12 mouse cellular contexts compared by ENCODE assay signal in the genomic region with DNA sequence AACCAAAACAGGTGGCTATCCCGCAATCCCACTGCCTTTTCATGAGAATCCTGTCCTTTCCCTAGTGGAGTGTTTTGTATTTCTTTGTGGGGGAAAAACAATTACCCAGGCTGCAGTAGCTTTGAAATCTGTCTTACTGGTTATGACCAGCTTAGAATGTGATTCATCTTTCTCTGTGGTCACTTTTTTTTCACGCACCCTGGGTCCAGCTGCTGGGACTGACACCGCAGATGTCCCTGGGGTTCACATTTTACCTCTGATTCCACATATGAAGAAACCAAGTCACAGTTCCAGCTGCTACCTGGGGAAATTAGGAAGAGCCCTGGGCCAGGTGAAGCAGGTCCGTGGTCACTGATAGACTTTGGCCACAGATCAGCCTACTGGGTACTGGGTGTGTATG.
A peak's percentile ranks its signal among the peaks of the same experiment; 100 is the strongest.
DNase-seq lines count a peak whose midpoint lies in the region; ATAC-seq and TF ChIP-seq lines count a peak whose summit lies in the region.
"Had no signal": no experiment of that assay in that cellular context is flagged by ENCODE, and none has a peak within 500 bp of the region (broad histone marks: within the 10 kb centered on the region; RNA-seq: fewer than 3 reads in every experiment).

No protein-coding gene starts in this region.

- no peak for ATAC-seq in embryonic facial prominence, embryonic 13.5 days (ENCODE audit: insufficient number of reproducible peaks, insufficient read depth, low FRiP score, low TSS enrichment, low read depth)
- no peak for ATAC-seq in hindbrain, embryonic 13.5 days (ENCODE audit: low FRiP score)
- no peak for ATAC-seq in midbrain, embryonic 15.5 days (replicated peaks)
- ATAC-seq in erythroblast, adult 5-6 weeks (replicated peaks; ENCODE audit: low FRiP score, poor library complexity, severe bottlenecking): no peak
- ATAC-seq: intestine, postnatal 0 days had no signal

- DNase-seq in frontal cortex, postnatal 14 days (ENCODE audit: low spot score in 2 of 2): no peak
- DNase-seq in cerebellum, adult 11-12 months: no peak
- DNase-seq: cerebellum, adult 9-10 months; left cerebral cortex, postnatal 4 days; lung, adult 18-20 months; thymus, adult 2 months had no signal

- peaks cover 70% of the 10 kb centered on the region for H3K4me1 ChIP-seq in E14TG2a.4 (replicated peaks; ENCODE audit: low read depth, low read length)
- peaks cover 39% of the 10 kb centered on the region for H3K4me1 ChIP-seq in embryonic facial prominence, embryonic 13.5 days
- peaks cover 37% of the 10 kb centered on the region for H3K4me1 ChIP-seq in hindbrain, embryonic 13.5 days (replicated peaks)
- H3K4me1 ChIP-seq in midbrain, embryonic 15.5 days: peaks cover 30% of the 10 kb centered on the region

- no peaks in the 10 kb centered on the region for H3K9me3 ChIP-seq in E14TG2a.4 (ENCODE audit: low read length)
- H3K9me3 ChIP-seq in embryonic facial prominence, embryonic 13.5 days: no peaks in the 10 kb centered on the region
- no peaks in the 10 kb centered on the region for H3K9me3 ChIP-seq in hindbrain, embryonic 13.5 days
- no peaks in the 10 kb centered on the region for H3K9me3 ChIP-seq in midbrain, embryonic 15.5 days

- H3K27me3 ChIP-seq in E14TG2a.4 (ENCODE audit: insufficient read depth, low read length): peaks cover 37% of the 10 kb centered on the region
- H3K27me3 ChIP-seq in embryonic facial prominence, embryonic 13.5 days: peaks cover 17% of the 10 kb centered on the region
- 0 out of 2 replicates have a peak, but pooled peaks cover 2% of the 10 kb centered on the region for H3K27me3 ChIP-seq in hindbrain, embryonic 13.5 days
- no peaks in the 10 kb centered on the region for H3K27me3 ChIP-seq in midbrain, embryonic 15.5 days (replicated peaks)

- peak overlapping the region; percentile 64; the same call in 1 of the 2 replicates for H3K4me3 ChIP-seq in E14TG2a.4 (replicated peaks; ENCODE audit: low read length)
- H3K4me3 ChIP-seq in embryonic facial prominence, embryonic 13.5 days: no peak overlapping the region
- no peak overlapping the region for H3K4me3 ChIP-seq in hindbrain, embryonic 13.5 days
- H3K4me3 ChIP-seq in midbrain, embryonic 15.5 days: no peak overlapping the region

- 65% methylated on average over 4 of the region's 4 CpGs for WGBS in embryonic facial prominence, embryonic 13.5 days
- 59% methylated on average over 4 of the region's 4 CpGs for WGBS in hindbrain, embryonic 13.5 days
- 59% methylated on average over 4 of the region's 4 CpGs for WGBS in midbrain, embryonic 15.5 days

- peak overlapping the region; percentile 75 for H3K4me2 ChIP-seq in embryonic facial prominence, embryonic 13.5 days
- H3K4me2 ChIP-seq in hindbrain, embryonic 13.5 days: peak overlapping the region; percentile 67
- peak overlapping the region; percentile 83 for H3K4me2 ChIP-seq in midbrain, embryonic 15.5 days

- H3K36me3 ChIP-seq in E14TG2a.4 (ENCODE audit: insufficient read depth, low read length): no peaks in the 10 kb centered on the region
- H3K36me3 ChIP-seq in embryonic facial prominence, embryonic 13.5 days: no peaks in the 10 kb centered on the region
- no peaks in the 10 kb centered on the region for H3K36me3 ChIP-seq in hindbrain, embryonic 13.5 days
- H3K36me3 ChIP-seq in midbrain, embryonic 15.5 days (replicated peaks): no peaks in the 10 kb centered on the region

- H3K9ac ChIP-seq in embryonic facial prominence, embryonic 13.5 days: no peak overlapping the region
- peak overlapping the region; percentile 72; the same call in 1 of the 2 replicates for H3K9ac ChIP-seq in hindbrain, embryonic 13.5 days
- peak overlapping the region; percentile 48; the same call in 1 of the 2 replicates for H3K9ac ChIP-seq in midbrain, embryonic 15.5 days

- H3K27ac ChIP-seq in embryonic facial prominence, embryonic 13.5 days: no peak overlapping the region
- H3K27ac ChIP-seq in hindbrain, embryonic 13.5 days: peak overlapping the region; percentile 84
- peak overlapping the region; percentile 82 for H3K27ac ChIP-seq in midbrain, embryonic 15.5 days

- no peak for TF ChIP-seq CTCF in E14TG2a.4 (conservative IDR thresholded peaks at IDR 0.05; ENCODE audit: low read length)
